Mouse (Mus musculus): ENCODE data around the gene Chmp4b. TPM values are rescaled to one million over a fixed set of nuclear protein-coding genes. Genes with fewer than 3 reads are reported as not detected.

Gene Chmp4b
- total RNA-seq, 4 experiments from 2014 or later = 201 to 231 (median 219) TPM

- DNase-seq (ENCODE audit: low spot score in 2 of 2) = no peak
These were observed 29.4 kb downstream of the Chmp4b start for GRCm38 (mm10) chr2:154680941-154681340.

- DNase-seq (ENCODE audit: low spot score in 2 of 2) = no peak
These were observed 31.2 kb downstream of the Chmp4b start for GRCm38 (mm10) chr2:154682712-154683111.

- no peak for DNase-seq (ENCODE audit: low spot score in 2 of 2)
These were observed 33.5 kb downstream of the Chmp4b start for GRCm38 (mm10) chr2:154684901-154685470.

- no peak for DNase-seq (ENCODE audit: low spot score in 2 of 2)
These were observed 34.3 kb downstream of the Chmp4b start for GRCm38 (mm10) chr2:154685772-154686171.

GRCm38 (mm10) chr2:154686819-154687218, 35.3 kb downstream of the Chmp4b start:
- DNase-seq (ENCODE audit: low spot score in 2 of 2) = no peak

- DNase-seq (ENCODE audit: low spot score in 2 of 2) = no peak
These were observed 37.9 kb downstream of the Chmp4b start for GRCm38 (mm10) chr2:154689391-154689790.

GRCm38 (mm10) chr2:154690959-154691358, 39.5 kb downstream of the Chmp4b start:
- no peak for DNase-seq (ENCODE audit: low spot score in 2 of 2)

- no peak for DNase-seq (ENCODE audit: low spot score in 2 of 2)
These were observed 41.9 kb downstream of the Chmp4b start for GRCm38 (mm10) chr2:154693186-154693940.

- no peak for DNase-seq (ENCODE audit: low spot score in 2 of 2)
These were observed 42.4 kb downstream of the Chmp4b start for GRCm38 (mm10) chr2:154693941-154694256.

- no peak for DNase-seq (ENCODE audit: low spot score in 2 of 2)
These were observed 44.2 kb downstream of the Chmp4b start for GRCm38 (mm10) chr2:154695690-154696089.

- DNase-seq (ENCODE audit: low spot score in 2 of 2) = no peak
These were observed 45.2 kb downstream of the Chmp4b start for GRCm38 (mm10) chr2:154696660-154697059.

GRCm38 (mm10) chr2:154699360-154699759, 47.9 kb downstream of the Chmp4b start:
- no peak for DNase-seq (ENCODE audit: low spot score in 2 of 2)

GRCm38 (mm10) chr2:154700177-154700576, 48.7 kb downstream of the Chmp4b start:
- DNase-seq (ENCODE audit: low spot score in 2 of 2) = no peak

- DNase-seq (ENCODE audit: low spot score in 2 of 2) = peak in 1 of 2 experiments; percentile 59
These were observed 51.3 kb downstream of the Chmp4b start for GRCm38 (mm10) chr2:154702637-154703315.

GRCm38 (mm10) chr2:154706526-154707280, 55.2 kb downstream of the Chmp4b start:
- DNase-seq (ENCODE audit: low spot score in 2 of 2) = no peak

GRCm38 (mm10) chr2:154707284-154707683, 55.8 kb downstream of the Chmp4b start:
- no peak for DNase-seq (ENCODE audit: low spot score in 2 of 2)

- DNase-seq (ENCODE audit: low spot score in 2 of 2) = no peak
These were observed 56.4 kb downstream of the Chmp4b start for GRCm38 (mm10) chr2:154707830-154708385.

GRCm38 (mm10) chr2:154711701-154712100, 60.2 kb downstream of the Chmp4b start:
- no peak for DNase-seq (ENCODE audit: low spot score in 2 of 2)

- DNase-seq (ENCODE audit: low spot score in 2 of 2) = peak in 1 of 2 experiments; percentile 23
These were observed 60.8 kb downstream of the Chmp4b start for GRCm38 (mm10) chr2:154712271-154712677.

GRCm38 (mm10) chr2:154713083-154713482, 61.6 kb downstream of the Chmp4b start:
- DNase-seq (ENCODE audit: low spot score in 2 of 2) = no peak

- no peak for DNase-seq (ENCODE audit: low spot score in 2 of 2)
These were observed 62.5 kb downstream of the Chmp4b start for GRCm38 (mm10) chr2:154713964-154714363.

Data from left cerebral cortex, adult 8-10 months (tissue).